ENCODE assay signal across 8 mouse cellular contexts in genomic region chr6:72544283-72544987, GRCm38 (mm10). TPM values are rescaled to one million over a fixed set of nuclear protein-coding genes. Genes with fewer than 3 reads are reported as not detected.
DNase-seq lines count a peak whose midpoint lies in the region; ATAC-seq lines count a peak whose summit lies in the region.

Gene Capg (plus strand): TSS chr6:72544391.

- H3K4me1 ChIP-seq in embryonic facial prominence, embryonic 14.5 days (ENCODE audit: control insufficient read depth, insufficient read depth, low read length) = no peaks in the 10 kb centered on the region
- peaks cover 16% of the 10 kb centered on the region for H3K4me1 ChIP-seq in heart, embryonic 15.5 days (replicated peaks)
- H3K4me1 ChIP-seq in stomach, embryonic 14.5 days (ENCODE audit: control insufficient read depth, insufficient read depth, low read length) = peaks cover 7% of the 10 kb centered on the region; the same call in 1 of the 2 replicates

- H3K4me3 ChIP-seq in embryonic facial prominence, embryonic 14.5 days (ENCODE audit: low read depth, low read length) = peak within 1 kb of the TSS; percentile 31
- H3K4me3 ChIP-seq in heart, embryonic 15.5 days = peak within 1 kb of the TSS; percentile 50
- H3K4me3 ChIP-seq in stomach, embryonic 14.5 days (ENCODE audit: low read depth, low read length) = peak within 1 kb of the TSS; percentile 32

- no peaks in the 10 kb centered on the region for H3K36me3 ChIP-seq in embryonic facial prominence, embryonic 14.5 days (ENCODE audit: control insufficient read depth, insufficient read depth, low read length)
- no peaks in the 10 kb centered on the region for H3K36me3 ChIP-seq in heart, embryonic 15.5 days
- no peaks in the 10 kb centered on the region for H3K36me3 ChIP-seq in stomach, embryonic 14.5 days (ENCODE audit: control insufficient read depth, insufficient read depth, low read length)

- no peaks in the 10 kb centered on the region for H3K9me3 ChIP-seq in embryonic facial prominence, embryonic 14.5 days (ENCODE audit: control insufficient read depth, low read length)
- no peaks in the 10 kb centered on the region for H3K9me3 ChIP-seq in heart, embryonic 15.5 days (replicated peaks)
- H3K9me3 ChIP-seq in stomach, embryonic 14.5 days (ENCODE audit: control insufficient read depth, low read depth, low read length) = no peaks in the 10 kb centered on the region

- no peaks in the 10 kb centered on the region for H3K27me3 ChIP-seq in embryonic facial prominence, embryonic 14.5 days (replicated peaks; ENCODE audit: control insufficient read depth, insufficient read depth, low read length)
- H3K27me3 ChIP-seq in heart, embryonic 15.5 days = no peaks in the 10 kb centered on the region
- H3K27me3 ChIP-seq in stomach, embryonic 14.5 days (ENCODE audit: control insufficient read depth, insufficient read depth, low read length) = no peaks in the 10 kb centered on the region

- H3K27ac ChIP-seq in embryonic facial prominence, embryonic 14.5 days (replicated peaks; ENCODE audit: low read depth, low read length) = peak within 1 kb of the TSS; percentile 52; the same call in 1 of the 2 replicates
- H3K27ac ChIP-seq in heart, embryonic 15.5 days = peak within 1 kb of the TSS; percentile 56
- H3K27ac ChIP-seq in stomach, embryonic 14.5 days (ENCODE audit: low read length) = peak within 1 kb of the TSS; percentile 48; the same call in 1 of the 2 replicates

- peak within 1 kb of the TSS; percentile 58 for H3K9ac ChIP-seq in embryonic facial prominence, embryonic 14.5 days (ENCODE audit: low read depth, low read length)
- peak within 1 kb of the TSS; percentile 52 for H3K9ac ChIP-seq in heart, embryonic 15.5 days
- peak within 1 kb of the TSS; percentile 37; the same call in 1 of the 2 replicates for H3K9ac ChIP-seq in stomach, embryonic 14.5 days (replicated peaks; ENCODE audit: low read depth, low read length)

- peak; percentile 51; the same call in 1 of the 2 replicates for ATAC-seq in embryonic facial prominence, embryonic 14.5 days (ENCODE audit: low read depth)
- peak; percentile 57; the same call in 1 of the 2 replicates for ATAC-seq in heart, embryonic 15.5 days (replicated peaks; ENCODE audit: insufficient number of reproducible peaks, insufficient read depth, low FRiP score, low read depth)
- ATAC-seq in megakaryocyte, adult 5-6 weeks (ENCODE audit: poor library complexity, severe bottlenecking) = peak; percentile 71
- peak; percentile 68 for ATAC-seq in stomach, embryonic 14.5 days (ENCODE audit: insufficient number of reproducible peaks, insufficient read depth, low FRiP score, low read depth)

- peak; percentile 27 for DNase-seq in embryo, embryonic 10.5 days (ENCODE audit: low spot score)
- DNase-seq in embryo, embryonic 9.5 days (ENCODE audit: extremely low spot score) = no peak
- DNase-seq in embryonic facial prominence, embryonic 14.5 days (ENCODE audit: low spot score) = peak; percentile 74
- peak; percentile 78 for DNase-seq in kidney, postnatal 14 days
- DNase-seq in left cerebral cortex, adult 9 months (ENCODE audit: low spot score in 2 of 2) = no peak

- H3K4me2 ChIP-seq in embryonic facial prominence, embryonic 14.5 days (ENCODE audit: low read depth, low read length) = peak within 1 kb of the TSS; percentile 52
- H3K4me2 ChIP-seq in heart, embryonic 15.5 days = peak within 1 kb of the TSS; percentile 67
- H3K4me2 ChIP-seq in stomach, embryonic 14.5 days (replicated peaks; ENCODE audit: low read depth, low read length) = peak within 1 kb of the TSS; percentile 65

- 7% methylated on average over 23 of the region's 23 CpGs for WGBS in embryonic facial prominence, embryonic 14.5 days
- WGBS in heart, embryonic 15.5 days = 6% methylated on average over 23 of the region's 23 CpGs
- 8% methylated on average over 23 of the region's 23 CpGs for WGBS in stomach, embryonic 14.5 days

RNA-seq across cellular contexts. Expression of gene Capg, which starts in this region (rescaled TPM):
- 70.8 and 75.9 TPM in 2 replicates for polyA plus RNA-seq in embryonic facial prominence, embryonic 14.5 days (2014; fragmentation: Nextera tagmentation; extraction: Ambion mirVana)
- polyA plus RNA-seq in heart, embryonic 15.5 days (2015; fragmentation: Nextera tagmentation; extraction: Ambion mirVana) = 22.6 and 36.5 TPM in 2 replicates
- 164 and 167 TPM in 2 replicates for total RNA-seq in megakaryocyte, adult 5-6 weeks (2015)
- 341 and 407 TPM in 2 replicates for total RNA-seq in megakaryocyte, adult 5-6 weeks (2017)
- polyA plus RNA-seq in stomach, embryonic 14.5 days (2014; fragmentation: Nextera tagmentation; extraction: Ambion mirVana) = 82.6 and 85.0 TPM in 2 replicates

Comparison
In these comparisons a context has a peak if more than half of its experiments do, and no peak if none do; other contexts are left out.
1. DNase-seq: peak in embryo, embryonic 10.5 days (single experiment), embryonic facial prominence, embryonic 14.5 days (single experiment) and kidney, postnatal 14 days (single experiment); none in embryo, embryonic 9.5 days (single experiment) and left cerebral cortex, adult 9 months (0 of 2).
2. Peak in every context shown above with its lines, with median percentiles within 50 percentile points of each other: ATAC-seq, H3K27ac ChIP-seq, H3K4me2 ChIP-seq, H3K4me3 ChIP-seq and H3K9ac ChIP-seq.